Mouse (Mus musculus): ENCODE results near the gene Rnf212b.

DNA sequence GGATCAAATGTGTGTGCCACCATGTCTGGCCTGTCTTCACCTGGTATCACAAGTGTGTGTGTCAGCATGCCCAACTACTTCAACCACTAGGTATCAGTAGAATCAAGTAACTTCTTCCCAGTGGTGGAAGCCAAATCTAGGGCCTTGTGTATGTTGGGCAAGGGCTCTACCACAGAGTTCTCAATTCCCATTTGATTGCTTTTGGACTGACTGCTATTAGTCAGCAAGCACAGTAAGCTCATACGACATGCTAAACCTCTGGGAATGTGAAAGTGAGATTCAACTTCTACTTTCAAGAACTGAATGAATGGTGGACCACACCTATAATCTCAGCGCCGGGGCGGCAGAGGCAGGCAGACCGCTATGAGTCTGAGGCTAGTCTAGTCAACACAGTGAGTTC is 43.6 kb upstream of the Rnf212b start:
- TF ChIP-seq MAFK (IDR thresholded peaks at IDR 0.05; ENCODE audit: insufficient read depth, low read depth, low read length), result no peak
- TF ChIP-seq CHD2 (IDR thresholded peaks at IDR 0.05; ENCODE audit: low read depth, low read length), result no peak

Measured in ES-E14 (cell line).